Mouse (Mus musculus): ENCODE results near the gene Tjp3.
"Not testable (repeated sequence)": the region's sequence is repeated elsewhere in the genome, so short reads cannot be mapped to it uniquely, and the experiment has no call there.

Gene Tjp3

DNA sequence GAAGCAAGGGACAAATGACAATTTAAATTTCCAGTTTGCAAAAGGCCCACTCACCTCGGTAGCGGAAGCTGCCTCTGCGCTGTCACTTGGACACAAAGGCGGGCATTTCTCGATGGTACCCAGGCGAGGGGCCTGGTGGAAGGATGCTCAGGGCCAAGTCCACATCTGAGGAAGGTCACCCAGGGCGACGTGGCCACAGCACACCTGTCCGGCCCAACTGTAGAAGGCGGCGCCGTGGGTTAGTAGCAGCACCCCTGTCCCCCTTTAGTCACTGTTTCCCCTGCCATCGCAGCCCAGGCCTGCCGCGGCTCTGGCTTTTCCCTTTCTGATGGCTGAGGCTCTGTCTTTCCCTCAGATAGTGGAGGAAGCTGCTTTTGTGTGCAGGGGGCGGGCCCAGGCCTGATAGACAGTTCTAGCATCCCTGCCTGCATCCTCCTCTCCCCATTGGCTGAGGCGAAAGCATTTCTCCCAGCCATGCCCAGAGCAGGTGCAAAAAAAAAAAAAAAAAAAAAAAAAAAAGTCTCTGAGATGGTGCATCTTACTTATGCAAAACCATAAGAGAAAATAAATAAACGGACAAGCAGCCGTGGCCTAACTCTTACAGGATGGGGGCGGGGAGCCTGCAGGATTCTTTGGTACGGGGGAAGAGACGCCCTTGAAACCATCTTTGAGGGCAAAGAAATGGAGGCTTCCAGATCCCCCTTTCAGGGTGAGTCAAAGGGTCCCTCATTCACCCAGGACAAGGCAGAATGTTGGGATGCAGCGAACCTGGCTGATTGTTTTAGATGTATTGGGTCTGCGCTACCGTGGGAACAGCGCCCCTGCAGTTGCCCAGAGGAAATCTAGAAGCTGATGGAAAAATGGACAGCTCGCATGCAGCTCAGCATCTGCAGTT lies 60.7 kb downstream of the Tjp3 start, which contains the start of gene Atcay:
Gene Atcay (minus strand): TSS at position 396 of the 895 bp plus-strand sequence.
- DNase-seq = peak; percentile 90

DNA sequence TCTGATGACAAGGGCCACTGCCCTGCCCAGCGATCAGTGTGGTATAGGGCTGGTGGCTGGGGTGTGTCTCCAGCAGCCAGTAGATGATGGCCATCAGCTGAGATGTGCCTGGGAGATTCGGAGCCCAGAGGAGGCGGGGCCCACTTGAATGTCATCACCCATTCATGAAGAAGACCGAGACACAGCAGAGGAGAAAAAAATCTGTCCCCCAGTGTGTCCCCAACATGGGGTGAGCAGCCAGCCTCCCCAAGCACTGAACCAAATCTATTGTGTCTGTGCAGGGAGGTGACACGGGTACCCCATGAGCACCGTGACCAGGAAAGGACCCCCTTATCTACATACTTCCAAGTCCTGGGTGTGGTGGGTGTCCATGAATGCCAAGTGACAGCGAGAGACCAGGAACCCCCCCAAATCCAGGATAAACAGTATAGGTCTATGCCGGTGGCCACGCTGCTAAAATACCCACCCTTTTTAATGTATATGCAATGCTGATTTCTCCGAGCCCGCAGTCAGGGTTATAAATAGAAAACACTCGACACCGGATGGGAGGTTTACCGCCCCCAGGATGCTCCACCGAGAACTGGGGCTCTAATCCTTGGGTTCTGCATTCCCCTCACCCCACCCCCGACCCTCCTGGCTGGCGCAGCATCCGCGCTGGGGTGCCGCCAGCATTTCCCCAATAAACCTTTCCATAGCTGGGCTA lies 61.5 kb downstream of the Tjp3 start:
- DNase-seq = no peak

DNA sequence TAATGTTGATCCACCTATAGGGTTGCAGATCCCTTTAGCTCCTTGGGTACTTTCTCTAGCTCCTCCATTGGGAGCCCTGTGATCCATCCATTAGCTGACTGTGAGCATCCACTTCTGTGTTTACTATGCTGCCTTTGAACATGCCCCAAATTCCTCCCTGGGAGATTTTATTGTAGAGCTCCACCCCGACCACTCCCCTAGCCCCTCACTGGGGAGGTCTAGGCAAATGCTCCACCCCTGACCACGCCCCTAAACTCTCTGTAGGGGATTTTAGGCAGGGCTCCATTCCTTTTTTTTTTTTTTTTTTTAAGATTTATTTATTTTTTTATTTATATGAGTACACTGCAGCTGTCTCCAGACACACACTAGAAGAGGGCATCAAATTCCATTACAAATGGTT lies 67.7 kb downstream of the Tjp3 start:
- DNase-seq = not testable (repeated sequence)

Measured in layer of hippocampus, adult 9-11 months (tissue).